Mouse (Mus musculus) cerebellum, adult 8-10 months (tissue): Measurements from ENCODE around the gene Myadm.
"Not testable (repeated sequence)": the region's sequence is repeated elsewhere in the genome, so short reads cannot be mapped to it uniquely, and the experiment has no call there.

Experiments used
- DNase-seq: peaks from one replicate; pipeline ENCODE4 v3.0.0; 2022

The Myadm gene

GRCm38 (mm10) chr7:3291197-3291596 is 2.3 kb downstream of the Myadm start:
- no peak for DNase-seq

GRCm38 (mm10) chr7:3291764-3292163 is 2.9 kb downstream of the Myadm start:
- DNase-seq: no peak

DNA sequence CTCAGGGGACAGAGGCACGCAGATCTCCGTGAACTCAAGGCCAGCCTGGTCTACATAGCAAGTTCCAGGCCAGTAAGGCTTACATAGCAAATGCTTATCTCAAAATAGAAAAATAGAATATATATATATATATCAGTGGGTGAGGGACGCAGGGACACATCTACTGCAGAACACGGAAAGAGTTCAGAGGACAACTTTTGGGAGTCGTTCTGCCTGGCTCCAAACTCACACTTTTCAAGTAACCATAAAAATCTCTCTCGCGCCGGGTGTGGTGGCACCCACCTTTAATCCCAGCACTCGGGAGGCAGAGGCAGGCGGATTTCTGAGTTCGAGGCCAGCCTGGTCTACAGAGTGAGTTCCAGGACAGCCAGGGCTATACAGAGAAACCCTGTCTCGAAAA is 3.4 kb downstream of the Myadm start:
- DNase-seq: not testable (repeated sequence)

- no peak for DNase-seq
Measured at GRCm38 (mm10) chr7:3292791-3293190, 3.9 kb downstream of the Myadm start.

- DNase-seq: no peak
Measured at GRCm38 (mm10) chr7:3294794-3295193, 5.9 kb downstream of the Myadm start.

GRCm38 (mm10) chr7:3295321-3296110 is 6.6 kb downstream of the Myadm start:
- no peak for DNase-seq

DNA sequence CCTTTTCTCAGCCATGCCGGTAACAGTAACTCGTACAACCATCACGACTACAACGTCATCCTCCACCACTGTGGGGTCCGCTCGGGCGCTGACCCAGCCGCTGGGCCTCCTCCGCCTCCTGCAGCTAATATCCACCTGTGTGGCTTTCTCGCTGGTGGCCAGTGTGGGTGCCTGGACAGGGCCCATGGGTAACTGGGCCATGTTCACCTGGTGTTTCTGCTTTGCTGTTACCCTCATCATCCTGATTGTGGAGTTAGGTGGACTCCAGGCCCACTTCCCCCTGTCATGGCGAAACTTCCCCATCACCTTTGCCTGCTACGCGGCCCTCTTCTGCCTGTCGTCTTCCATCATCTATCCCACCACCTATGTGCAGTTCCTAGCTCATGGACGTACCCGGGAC is 7.8 kb downstream of the Myadm start:
- DNase-seq: no peak

DNA sequence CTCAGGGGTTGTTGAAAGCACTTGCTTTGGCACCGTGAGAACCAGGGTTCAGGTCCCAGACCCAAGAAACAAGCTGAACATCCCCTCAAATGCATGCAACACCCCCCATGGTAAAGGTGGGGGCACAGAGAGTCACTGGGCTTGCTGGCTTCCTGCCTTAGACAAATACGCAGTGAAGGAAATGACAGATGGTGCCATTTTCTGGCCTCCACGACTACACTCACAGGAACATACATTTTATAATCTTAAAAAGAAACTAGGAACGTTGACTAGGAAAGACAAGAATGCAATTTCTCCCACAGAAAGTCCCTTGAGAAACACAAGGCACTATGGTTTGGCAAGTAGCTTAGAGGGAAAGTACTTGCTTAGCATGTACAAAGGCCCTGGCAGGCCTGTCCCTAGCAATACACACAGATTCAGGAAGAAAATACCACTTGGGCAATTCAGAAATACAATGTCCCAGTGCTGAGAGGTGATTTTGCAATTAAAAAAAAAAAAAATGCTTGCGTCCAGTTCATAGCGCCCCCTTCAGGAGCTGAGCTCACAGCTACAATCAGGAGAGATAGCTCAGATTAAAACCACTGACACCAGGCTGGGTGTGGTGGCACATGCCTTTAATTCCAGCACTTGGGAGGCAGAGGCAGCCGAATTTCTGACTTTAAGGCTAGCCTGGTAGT is 11.2 kb downstream of the Myadm start:
- no peak for DNase-seq

DNA sequence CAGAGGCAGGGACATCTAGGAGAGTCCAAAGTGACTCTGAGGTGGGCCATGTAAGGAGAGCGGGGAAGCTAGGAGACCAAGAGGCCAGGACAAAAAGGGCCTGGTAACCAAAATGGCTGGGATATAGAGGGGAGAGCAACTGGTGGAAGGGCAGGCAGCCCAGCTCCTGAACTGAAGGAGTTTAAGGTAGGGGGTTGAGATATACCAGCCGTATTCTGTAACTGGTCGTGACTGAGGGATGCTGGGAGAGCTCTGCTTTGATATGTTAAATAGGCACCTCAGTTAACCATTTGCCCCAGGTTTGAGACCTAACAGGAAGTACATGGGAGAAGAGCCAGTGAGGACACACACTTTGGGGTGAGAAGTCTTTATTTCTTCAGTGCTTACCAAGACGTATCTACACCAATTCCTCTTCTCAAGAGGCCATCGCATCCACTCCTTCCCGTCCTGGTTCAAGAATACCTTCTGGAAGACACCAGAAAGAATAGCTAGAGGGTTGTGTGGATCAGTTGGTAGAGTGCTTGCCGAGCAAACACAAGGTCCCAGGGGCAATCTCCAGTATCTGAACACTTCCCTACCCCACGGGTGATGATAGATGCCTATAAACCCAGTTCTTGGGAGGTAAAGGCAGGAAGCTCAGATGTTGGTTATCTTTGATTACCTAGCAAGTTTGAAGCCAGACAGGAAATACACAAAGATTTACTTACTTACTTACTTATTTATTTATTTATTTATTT is 12.2 kb downstream of the Myadm start:
- no peak for DNase-seq

DNA sequence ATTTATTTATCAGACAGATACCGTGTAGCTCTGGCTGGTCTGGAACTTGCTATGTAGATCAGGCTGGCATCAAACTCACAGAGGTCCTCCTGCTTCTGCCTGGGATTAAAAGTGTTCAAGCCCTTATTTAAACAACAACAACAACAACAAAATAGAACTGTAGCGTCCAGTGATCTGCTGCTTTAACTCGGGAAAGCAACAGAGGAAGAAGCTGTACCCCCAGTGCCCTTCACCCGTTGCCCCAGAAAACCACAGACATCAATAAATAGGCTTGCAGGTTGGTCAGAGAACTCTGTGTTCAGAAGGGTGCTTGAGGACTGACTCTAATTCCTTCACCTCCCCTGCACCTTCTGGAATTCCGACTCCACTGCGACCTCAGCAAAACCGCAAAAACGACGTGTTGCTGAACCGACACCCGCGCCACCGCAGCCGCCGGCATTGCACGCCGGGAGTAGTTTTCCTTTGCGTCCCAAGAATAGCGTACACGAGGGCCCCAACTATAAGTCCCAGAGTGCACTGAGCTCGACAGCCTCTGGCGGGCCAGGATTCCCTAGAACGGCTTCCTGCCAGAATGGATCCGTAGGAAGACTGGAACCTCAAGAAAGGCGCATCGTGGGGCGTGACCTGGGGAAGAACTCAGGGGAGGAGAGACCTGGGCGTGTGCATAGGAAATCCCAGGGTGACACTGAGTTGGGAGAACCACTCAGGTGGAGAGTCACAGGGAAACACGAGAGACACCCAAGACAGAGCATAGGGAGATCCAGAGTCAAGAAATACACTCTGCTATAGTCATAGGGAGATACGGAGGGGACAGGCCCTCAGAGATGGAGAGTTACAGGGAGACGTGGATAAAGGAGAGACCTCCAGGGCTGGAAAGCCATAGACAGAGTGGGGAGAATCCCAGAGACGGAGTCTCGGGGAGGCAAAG is 13.0 kb downstream of the Myadm start:
- no peak for DNase-seq

DNA sequence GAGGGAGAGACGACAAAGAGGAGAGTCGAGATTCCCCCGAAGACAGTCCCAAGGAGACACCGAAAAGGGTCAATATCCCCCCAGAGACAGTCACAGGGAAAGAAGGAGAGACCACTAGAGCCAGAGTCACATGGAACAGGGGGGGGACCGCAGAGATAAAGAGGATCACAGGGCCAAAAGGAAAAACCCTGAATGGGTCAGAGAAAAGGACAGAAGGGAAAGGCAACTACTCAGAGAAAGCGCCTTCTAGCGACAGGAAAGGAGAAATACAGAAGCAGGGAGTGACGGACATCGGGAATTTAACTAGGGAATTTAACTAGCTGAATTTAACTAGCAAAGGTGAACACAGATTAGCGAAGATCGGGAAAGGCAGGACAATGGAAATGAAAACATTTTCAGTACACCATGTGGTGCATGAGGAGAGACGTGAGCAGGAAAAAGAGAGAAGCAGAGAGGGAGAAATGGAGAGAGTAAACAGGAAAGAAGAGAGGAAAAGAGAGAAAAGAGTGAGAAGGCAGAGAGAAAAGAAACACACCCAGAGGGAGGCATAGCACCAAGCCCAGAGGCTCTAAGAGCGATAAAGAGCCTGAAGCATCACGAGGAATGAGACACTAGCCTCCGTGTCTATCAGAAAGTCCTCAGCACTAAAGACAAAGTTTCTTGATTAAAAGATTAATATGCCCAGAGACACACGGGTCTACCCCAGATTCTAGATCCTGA is 13.8 kb downstream of the Myadm start:
- DNase-seq: peak; percentile 33

DNA sequence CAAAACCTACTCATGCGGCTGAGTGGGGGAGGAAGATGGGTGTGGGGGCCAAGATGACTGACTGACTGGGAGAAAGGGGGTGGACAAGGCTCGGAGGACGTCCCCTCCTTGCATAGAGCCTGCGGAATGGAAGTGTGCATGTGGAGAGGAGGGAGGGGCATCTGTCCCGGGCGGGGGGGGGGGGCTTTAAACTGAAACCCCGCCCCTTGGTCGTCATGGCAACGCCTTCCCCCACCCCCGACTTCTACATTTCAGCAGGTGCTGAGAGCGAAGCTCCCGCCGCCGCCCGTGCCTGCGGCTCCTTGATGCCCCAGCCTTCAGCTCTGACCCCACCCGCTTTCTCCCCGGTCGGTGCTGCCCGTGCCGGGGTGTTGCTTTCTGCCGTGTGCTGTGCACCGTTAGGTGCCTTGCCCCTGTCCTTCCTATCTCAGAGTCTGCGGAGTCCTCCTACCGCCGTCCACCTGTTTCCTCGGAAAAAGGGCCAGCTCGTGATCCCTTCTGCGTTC is 14.4 kb downstream of the Myadm start:
- peak; percentile 43 for DNase-seq

GRCm38 (mm10) chr7:3303789-3304188 is 14.9 kb downstream of the Myadm start:
- DNase-seq: no peak

DNA sequence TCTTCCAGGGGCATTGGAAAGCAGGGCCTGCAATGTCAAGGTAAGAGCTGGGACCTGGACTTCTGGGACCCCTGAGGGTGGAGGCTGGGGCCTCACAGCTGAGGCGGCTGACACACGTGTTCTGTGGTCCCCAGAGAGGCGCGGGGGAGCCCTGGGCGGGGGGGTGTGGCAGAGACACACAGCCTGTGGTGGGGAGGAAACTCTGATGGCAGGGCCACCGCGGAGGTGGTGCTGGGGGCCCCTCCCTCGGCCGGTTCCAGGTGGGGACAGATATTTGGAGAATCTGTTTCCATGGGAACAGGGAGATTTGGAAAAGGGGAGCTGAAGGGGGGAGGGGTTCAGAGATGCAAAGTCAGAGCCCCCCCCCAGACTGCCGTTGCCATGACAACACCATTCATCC is 15.4 kb downstream of the Myadm start:
- peak; percentile 36 for DNase-seq

- no peak for DNase-seq
Measured at GRCm38 (mm10) chr7:3306400-3306799, 17.5 kb downstream of the Myadm start.

DNA sequence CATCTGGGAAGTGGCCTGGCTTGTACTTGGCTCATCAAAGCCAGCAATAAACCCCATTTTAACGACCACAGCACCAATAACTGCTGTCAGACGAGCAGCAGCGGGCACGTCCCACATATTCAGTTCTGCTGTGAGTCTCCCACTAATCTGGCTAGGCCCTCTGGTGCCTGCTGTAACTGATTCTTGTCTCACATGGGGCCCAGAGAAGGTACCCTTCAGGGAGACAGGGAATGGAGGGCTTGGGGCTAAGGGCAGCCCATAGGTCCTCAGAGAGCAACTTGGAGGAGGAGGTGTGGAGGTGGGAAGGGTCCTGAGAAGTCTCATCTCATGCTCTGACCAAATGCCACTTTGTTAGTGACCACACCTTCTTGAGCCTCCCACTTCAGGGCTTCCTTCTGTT is 19.8 kb downstream of the Myadm start:
- DNase-seq: no peak

DNA sequence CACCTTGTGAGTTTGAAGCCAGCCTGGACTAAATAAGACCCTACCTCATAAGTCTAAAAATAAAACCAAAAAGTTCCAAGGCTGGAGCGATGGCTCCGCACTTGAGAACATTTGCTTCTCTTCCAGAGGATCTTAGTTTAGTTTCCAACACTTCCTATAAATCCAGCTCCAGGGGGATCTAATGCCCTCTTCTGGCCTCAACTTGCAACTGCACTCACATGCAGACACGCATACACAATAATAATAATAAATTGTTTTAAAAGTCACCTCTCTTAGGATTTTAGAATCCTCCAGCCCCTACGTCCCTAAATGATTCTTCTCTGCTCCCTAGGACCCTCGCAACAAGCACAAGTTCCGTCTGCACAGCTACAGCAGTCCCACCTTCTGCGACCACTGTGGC is 21.4 kb downstream of the Myadm start:
- DNase-seq: no peak

DNA sequence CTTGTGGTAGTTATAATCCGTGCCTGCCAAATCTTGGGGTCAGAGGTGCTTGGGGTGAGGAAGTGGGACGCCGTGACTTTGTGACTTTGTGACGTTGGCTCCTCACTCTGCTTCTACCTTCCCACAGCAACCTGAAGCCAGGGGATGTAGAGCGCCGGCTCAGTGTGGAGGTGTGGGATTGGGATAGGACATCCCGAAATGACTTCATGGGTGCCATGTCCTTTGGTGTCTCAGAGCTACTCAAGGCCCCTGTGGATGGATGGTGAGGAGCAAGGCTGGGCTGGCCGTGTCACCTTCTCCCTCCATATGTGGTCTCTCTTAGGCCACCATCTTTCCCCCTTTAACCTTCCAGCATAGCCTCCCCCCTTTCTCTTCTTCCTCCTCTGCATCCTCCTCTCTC is 24.7 kb downstream of the Myadm start:
- DNase-seq: no peak

GRCm38 (mm10) chr7:3314121-3314520 is 25.2 kb downstream of the Myadm start:
- no peak for DNase-seq

GRCm38 (mm10) chr7:3317704-3318103 is 28.8 kb downstream of the Myadm start:
- DNase-seq: no peak

DNA sequence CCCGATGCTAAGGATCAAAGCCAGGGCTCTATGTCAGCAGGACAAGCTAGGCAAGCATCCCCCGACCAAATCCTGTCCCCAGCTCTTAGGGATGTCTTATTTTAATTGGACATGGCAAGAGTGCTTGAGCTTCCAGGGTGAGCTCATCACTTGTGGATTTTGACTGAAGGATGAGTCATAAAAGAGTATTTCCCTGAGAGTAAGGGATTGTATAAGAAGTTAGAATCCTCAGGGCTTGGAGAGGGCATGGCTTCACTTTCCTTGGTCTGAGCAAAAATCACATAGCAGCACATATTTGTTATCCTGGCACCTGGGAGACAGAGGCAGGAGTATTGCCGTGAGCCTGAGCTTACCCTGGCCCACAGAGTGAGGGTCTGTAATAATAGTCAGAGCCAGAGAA is 32.0 kb downstream of the Myadm start:
- no peak for DNase-seq

GRCm38 (mm10) chr7:3323826-3324225 is 34.9 kb downstream of the Myadm start:
- no peak for DNase-seq
